Mouse (Mus musculus): ENCODE results near the gene Lst1. TPM values are rescaled to one million over a fixed set of nuclear protein-coding genes. Genes with fewer than 3 reads are reported as not detected.

Gene Lst1
- total RNA-seq, 2 experiments from 2014 or later: 3.5 to 4.1 TPM

DNA sequence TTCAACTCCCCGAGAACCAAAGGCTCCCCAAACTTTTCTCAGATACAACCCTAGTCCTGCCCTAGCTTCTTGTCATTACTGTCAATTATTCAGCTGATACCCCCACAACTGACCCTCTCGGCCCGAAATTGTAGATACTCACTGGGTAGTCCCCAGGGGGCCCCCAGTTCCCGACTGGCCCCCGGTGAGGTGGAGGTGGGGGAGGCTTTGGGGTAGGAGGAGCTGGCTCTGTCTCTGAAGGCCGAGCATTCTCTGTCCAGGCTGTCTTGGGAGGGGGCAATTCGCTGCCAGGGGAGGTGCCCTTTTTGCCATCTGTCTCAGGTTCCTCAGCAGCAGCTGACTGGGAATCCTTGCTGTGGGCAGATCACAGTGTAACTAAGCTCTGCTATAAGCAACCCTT lies 28.6 kb downstream of the Lst1 start:
- DNase-seq (ENCODE audit: low spot score in 2 of 2): no peak

DNA sequence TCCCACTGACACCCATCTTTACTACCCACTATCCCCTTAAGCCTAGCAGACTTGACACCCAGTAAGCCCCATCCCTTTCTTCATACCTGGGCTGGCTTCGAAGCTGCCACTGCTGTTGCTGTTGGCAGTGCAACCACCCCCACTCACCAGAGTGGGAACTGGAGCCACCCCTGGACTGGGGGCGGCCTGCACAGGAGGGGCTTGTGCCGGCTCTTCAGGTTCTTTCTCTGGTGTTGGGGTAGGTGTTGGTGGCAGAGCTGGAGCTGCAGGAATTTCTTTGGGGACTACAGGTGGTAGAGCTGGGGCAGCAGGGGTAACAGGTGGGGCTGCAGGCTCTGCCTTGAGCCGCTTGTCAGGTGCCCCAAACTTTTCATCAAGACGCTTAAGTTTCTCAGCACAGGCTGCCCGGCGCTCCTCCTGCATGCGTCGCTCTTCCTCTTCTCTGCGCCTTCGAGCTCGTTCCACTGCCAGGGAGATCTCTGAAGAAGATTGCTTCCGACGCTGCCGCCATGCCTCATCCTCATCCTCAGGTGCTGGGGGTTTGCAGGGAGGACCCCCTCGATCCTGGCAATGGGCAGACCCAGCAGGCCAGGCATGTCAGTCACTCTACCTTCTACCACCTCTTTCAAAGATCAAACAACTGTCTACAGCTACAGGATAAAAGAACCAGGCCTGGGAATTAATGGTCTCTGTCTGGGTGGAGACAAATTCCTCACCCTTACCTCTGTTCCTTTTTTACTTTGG lies 29.2 kb downstream of the Lst1 start:
- DNase-seq (ENCODE audit: low spot score in 2 of 2): no peak

DNA sequence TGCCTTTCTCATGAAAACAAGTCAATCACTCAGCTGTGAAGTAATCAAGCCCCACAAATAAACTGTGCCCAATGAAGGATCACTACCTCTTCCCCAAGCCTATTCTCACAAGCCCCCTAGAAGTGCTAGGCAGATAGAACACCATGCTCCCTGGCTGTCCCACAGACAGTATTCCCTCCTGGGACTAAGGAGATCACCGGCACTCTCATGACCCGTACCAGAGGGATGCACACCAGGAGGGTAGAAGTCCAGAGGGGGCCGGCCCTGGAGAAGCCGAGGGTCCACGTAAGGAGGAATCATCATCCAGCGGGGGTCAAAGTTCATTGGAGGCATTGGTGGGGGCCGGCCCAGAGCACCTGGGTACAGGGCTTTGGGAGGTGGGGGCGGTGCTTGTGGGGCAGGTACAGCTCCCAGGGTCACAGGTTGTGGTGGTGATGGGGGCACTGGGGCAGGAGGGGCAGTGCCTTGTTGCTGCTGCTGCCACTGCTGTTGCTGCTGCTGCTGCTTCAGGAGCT lies 30.5 kb downstream of the Lst1 start:
- no peak for DNase-seq (ENCODE audit: low spot score in 2 of 2)

DNA sequence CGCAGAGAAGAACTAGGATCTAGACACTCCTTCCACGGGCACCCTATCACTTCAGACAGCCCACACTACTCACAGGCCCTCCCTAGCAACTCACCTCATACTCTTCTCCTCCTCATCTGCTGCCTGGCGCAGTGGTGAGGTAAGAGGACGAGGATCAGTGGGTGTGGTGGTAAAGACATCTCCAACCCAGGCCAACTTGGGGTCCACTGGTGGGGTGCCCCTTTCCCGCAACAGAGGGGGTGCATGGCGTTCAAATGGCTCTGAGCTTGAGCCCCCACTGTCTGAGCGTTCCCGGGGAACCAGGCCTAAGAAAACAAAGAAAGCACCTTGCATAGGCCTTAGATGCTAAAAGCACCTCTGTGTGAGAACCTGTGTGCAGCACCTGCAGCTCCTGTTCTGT lies 31.0 kb downstream of the Lst1 start:
- DNase-seq (ENCODE audit: low spot score in 2 of 2): no peak

DNA sequence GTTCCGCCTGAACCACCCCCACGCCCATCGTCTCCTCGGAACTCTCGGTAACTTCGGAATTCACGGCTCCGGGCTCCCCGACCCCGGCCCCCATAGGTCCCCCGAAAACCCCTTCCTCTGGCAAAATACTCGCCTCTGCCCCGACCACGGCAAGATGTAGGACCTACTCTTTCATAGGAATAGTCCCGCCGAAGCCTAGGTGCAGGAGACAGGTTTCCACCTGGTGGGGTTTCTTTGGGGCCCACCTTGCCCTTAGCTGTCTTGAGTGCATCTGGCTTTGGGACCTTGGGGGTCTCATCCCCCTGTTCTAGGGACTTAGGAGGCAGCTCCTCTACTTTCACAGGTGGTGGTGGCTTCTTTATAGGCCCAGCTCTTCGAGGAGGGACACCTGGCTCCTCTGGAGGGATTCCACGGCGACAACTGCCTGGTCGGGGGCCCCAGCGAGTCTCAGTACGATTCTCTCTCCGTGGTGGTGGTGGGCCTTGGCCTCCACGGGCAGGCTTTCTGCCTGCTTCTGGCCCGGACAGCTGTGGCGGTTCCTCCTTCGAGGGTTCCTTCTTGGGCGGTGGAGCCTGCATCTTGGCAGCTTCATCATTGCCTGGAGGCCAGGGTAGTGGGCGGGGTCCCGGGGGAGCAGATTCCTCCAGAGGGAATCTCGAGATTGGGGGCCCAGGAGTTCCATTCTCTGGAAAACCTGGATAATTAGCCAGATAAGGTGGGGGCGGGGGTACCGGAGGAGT lies 31.6 kb downstream of the Lst1 start:
- DNase-seq (ENCODE audit: low spot score in 2 of 2): no peak

DNA sequence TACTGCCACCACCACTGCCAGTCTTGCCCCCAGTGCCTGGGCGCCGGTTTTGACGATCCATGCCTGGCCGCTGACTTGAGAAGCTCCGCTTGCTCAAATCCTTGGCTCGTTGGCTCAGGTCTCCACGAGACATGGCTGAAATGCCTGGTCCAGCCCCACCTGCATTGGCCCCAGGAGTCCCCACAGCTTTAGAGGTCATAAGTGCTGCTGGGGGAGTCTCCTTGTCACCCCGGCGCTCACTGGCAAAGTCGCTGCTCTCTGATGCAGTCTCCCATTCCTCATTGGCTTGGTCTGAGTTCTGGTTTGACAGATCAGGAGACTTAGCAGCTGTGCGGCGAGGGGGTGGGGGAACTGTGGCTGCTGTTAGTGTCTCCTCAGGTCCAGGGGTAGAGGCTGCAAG lies 32.8 kb downstream of the Lst1 start:
- no peak for DNase-seq (ENCODE audit: low spot score in 2 of 2)

DNA sequence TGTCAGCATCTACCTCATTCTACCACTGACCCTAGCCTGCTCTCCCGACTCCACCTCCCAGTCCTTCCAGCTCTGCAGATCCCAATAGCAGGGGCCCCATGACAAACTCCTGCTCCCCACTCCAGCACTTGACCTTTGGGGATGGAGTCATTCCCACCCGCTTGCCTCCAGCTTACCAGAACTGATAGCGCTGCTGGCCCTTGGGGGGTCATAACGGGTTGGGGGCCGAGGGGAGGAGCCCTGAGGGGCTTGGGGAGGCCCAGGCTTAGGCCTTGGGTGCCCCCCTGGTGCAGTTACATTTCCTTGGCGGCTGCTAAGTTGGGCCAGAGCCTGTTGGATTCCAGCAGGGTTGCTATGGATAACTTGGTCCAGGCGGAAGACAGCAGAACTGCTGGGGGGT lies 33.6 kb downstream of the Lst1 start:
- no peak for DNase-seq (ENCODE audit: low spot score in 2 of 2)

DNA sequence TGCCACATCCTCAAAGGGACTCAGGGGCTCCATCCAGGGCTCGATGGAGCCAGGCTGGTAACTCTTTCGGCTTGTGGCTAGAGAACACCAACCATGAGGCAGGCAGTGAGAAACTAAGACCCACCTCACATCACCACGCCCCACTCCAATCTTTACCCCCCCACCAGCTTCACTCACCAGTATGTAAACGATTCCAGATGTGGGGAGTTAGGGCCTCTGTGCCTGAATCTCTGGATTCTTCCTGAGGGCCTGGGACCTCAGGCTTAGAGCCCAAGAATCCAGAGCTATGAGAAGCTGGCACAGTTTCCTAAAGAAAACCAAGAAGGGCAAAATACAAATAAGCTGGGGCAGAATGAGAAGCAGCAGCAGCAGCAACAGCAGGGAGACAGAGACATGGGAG lies 34.3 kb downstream of the Lst1 start:
- no peak for DNase-seq (ENCODE audit: low spot score in 2 of 2)

DNA sequence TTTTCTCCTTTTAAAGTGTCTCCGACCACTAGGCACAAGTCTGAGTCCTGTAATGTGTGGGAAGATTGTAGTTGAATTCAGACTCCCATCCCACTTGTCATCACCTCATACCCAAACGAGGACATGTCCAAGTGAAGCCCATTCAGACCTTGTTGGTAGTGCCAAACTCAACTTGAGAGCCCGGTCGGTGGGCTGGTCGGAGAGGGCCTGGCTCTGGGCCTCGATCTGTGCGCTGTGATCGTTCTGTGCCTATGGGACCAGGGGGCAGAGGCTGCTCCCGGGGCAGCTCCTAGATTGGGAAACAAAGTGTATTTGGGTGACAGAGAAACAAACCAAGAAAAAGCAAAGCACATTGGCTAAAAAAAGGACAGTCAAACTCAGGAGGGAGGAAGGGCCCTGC lies 35.2 kb downstream of the Lst1 start:
- no peak for DNase-seq (ENCODE audit: low spot score in 2 of 2)

DNA sequence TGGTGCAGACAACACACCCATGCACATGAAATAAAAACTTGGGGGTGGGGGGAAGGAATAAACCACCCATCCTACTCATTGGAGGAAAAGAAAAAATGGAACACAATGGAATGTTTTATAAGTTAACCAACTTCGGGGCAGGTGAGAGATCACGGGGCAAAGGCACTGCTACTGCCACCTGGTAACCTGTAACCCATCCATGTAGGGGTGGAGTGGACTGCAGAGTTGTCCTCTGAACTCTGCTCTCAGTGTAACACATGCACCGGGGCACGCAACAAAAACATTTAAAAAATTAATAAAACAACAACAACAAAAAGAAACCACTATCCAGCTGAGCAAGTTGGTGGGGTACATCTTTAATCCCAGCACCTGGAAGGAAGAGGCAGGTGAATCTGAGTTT lies 36.1 kb downstream of the Lst1 start:
- DNase-seq (ENCODE audit: low spot score in 2 of 2): no peak

DNA sequence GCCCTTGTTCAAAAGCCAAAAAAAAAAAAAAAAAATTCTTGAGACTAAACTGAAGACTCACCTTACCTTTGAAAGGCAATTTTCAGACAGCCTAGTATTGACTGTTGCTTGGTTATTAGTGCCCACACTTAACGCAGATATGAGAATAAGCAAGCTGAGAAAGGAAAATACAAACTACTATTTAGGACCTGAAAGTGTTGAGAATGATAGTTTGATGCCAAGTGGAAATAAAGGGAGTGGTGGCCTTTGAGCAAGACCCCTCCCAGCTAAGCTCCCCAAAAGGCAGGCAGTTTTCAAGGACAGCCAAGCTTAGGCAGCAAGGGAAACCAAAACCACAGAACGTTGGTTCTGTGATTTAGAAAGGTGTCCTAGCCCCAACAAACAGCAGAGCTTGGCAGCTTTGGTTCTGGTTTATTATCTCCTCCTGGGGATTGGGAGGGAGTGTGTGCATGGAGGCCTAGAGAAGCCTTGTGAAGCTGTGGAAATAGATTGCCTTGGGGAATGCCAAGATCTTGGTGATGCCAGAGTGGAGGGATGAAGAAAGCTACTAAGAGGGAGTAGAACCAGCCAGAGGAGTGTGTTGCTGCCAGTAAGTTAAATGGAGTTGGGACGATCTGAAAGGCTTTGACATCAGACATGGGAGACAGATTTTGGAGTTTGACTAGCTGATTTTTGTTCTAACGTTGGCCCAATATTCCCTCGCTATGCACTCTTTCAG lies 40.2 kb downstream of the Lst1 start:
- no peak for DNase-seq (ENCODE audit: low spot score in 2 of 2)

DNA sequence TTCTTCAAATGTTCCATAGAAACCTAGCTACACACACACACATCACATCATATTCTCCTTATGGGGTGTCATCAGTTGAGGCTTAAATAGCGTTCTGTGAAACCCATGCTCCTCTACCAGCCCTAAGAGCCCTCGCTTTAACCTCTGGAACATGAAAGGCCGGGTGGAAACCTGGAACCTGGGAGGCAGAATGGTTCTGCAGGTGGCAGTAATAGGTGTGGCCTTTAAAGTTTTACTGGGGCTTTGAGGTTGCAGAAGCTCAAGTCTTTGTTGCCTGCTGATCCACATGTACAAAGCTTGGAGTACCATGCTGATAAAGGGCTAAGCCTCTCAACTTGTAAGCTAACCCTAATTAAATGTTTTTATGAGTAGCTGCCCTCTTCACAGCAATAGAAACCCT lies 40.9 kb downstream of the Lst1 start:
- DNase-seq (ENCODE audit: low spot score in 2 of 2): no peak

DNA sequence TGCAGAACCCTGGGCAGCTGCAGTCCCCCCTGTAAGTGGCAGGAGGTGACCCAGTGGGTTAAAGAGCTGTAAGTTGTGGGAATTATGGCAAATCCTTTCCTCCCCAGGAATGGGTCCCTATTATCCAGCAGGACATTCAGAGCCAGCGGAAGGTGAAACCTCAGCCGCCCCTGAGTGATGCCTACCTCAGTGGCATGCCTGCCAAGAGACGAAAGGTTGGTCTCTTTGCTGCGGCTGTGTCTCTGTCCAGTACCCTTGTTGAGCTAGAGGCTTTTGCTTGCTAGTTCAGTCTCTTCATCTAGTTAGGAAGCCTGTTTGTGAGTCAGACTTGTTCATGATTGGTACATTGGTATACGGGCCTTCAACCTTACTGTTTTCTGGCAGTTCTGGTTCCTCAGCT lies 42.1 kb downstream of the Lst1 start:
- DNase-seq (ENCODE audit: low spot score in 2 of 2): peak in 1 of 2 experiments; percentile 21

DNA sequence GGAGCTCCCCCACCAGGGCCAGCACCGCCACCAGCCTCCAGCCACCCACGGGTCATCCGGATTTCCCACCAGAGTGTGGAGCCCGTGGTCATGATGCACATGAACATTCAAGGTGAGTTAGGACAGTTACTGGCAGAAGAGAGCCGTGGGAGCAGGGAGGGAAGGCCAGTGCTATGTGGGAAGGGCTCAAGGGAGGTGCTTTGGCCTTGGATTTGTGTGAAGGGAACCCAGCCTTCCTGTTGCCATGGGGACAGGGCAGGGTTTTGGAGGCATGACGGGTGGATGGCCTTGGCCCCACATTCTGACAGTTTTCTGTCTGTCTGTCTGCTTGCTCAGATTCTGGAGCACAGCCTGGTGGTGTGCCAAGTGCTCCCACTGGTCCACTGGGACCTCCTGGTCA lies 46.3 kb downstream of the Lst1 start:
- DNase-seq (ENCODE audit: low spot score in 2 of 2): peak; percentile 47 to 70

DNA sequence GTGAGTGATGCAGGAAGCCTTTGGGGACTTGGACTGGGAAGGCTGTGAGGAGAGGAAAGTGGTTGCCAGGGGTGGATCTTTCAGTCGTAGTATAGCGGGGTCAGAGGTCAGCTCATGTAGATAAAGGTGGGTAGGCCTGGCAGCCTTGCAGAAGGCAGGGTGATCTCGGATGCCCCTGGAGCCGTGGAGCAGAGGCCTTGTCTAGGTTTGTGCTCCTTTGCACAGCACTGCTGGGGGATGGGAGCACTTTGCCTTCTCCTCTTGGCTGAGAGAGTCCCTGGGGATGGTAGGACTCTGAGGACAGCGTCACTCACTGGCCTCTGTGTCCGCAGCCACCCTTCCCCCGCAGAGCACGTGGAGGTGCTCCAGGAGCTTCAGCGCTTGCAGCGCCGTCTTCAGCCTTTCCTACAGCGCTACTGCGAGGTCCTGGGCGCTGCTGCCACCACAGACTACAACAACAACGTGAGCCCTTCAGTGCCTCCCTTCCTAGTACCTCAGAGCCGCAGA lies 47.7 kb downstream of the Lst1 start:
- no peak for DNase-seq (ENCODE audit: low spot score in 2 of 2)

DNA sequence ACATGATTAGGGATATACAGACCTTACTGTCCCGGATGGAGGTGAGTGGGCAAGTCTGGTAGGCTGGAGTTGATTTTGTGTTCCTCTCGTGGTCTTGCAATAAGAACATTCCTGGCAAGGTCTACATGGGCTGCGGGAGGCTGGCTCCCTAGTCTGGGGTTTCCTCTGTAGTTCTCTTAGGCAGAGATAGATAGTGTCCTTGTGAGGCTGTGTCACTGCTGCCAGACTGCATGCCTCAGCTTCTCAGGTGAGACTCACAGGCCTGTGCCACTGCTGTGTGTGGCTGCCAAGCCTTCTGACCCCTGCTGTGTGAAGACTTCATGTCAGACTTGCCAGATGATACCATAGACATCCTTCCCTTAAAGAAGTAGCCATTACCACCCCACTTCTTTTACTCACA lies 49.0 kb downstream of the Lst1 start:
- no peak for DNase-seq (ENCODE audit: low spot score in 2 of 2)

DNA sequence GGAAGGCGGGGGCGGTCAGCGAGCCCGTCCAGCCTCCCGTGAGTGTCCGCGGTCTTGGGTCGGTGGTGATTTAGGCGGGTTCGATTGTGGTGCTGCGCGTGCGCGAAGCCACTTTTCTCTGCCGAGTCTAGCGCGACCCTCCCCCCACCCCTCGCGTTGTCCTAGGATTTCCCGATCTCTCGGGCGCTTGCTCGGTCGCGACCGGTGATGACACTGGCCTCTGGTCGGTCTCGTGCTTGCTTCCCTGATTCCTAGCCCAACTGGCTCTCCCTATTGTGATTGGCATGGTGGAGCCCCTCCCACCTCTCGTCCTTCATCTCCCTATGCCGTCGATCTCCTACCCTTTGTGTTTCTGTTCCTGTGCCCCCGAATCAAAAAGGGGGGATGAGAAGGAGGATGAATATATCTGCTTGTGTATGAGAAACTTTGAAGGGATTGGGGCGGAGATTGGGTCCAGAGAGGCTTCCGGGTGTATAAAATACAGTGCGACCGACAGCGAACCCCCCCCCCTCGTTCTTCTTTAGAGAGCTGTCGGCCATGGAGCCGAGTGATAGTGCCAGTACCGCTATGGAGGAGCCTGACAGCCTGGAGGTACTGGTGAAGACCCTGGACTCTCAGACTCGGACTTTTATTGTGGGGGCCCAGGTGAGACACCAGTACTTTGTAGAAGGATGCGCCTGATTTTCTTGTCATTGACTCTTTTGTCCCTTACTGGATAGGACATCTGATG lies 52.5 kb downstream of the Lst1 start:
- no peak for DNase-seq (ENCODE audit: low spot score in 2 of 2)

Measured in adrenal gland, adult 18-20 months (tissue).